Mouse (Mus musculus) E14TG2a.4 (cell line): ENCODE data around the gene Kirrel3.

Experiments
- CTCF ChIP-seq: conservative IDR thresholded peaks from 2 replicates; pipeline ENCODE4 v1.5.1; 2014; ENCODE audit warnings: low read length
- NANOG ChIP-seq: IDR thresholded peaks from 2 replicates; pipeline ENCODE4 v1.6.1; 2014; ENCODE audit warnings: borderline replicate concordance, low read length, mixed read lengths
- POU5F1 ChIP-seq: IDR thresholded peaks from 2 replicates; pipeline ENCODE4 v1.6.1; 2014; ENCODE audit warnings: low read length, borderline replicate concordance

DNA sequence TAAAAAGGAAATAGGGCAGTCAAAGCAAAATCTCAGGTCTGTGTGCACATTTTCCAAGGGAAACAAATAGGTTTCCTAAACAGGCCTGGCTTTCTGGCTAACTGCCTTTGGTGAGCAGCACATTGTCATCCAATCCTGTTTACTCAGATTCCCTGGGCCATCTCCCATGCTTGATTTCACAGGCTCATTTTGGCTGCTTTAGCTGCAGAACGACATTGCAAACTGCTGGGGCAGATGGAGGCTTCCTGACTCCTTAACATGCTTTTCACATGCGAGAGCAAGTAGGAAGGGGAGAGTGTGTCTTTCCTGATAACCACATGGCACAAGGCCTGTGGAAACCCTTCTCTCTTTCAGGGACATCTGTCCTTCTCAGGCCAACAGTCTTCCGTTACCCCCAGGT, 274.8 kb downstream of the Kirrel3 start:
- TF ChIP-seq CTCF (no peak), POU5F1 (no peak), NANOG (no peak)
